Mouse (Mus musculus): ENCODE data around the gene Tsacc. TPM values are rescaled to one million over a fixed set of nuclear protein-coding genes. Genes with fewer than 3 reads are reported as not detected.
"Not testable (repeated sequence)": the region's sequence is repeated elsewhere in the genome, so short reads cannot be mapped to it uniquely, and the experiment has no call there.

Tsacc gene
- polyA plus RNA-seq, 1 experiment = 10.1 TPM

GRCm38 (mm10) chr3:88280035-88280434, 16.8 kb downstream of the Tsacc start:
- Histone ChIP-seq H3K27ac (ENCODE audit: insufficient read depth, low read depth, low read length) (no peak overlapping the region), H3K4me3 (ENCODE audit: insufficient read depth, low read length) (no peak overlapping the region), H3K4me1 (ENCODE audit: control insufficient read depth, insufficient read depth, low read length) (no peaks in the 10 kb centered on the region)
- TF ChIP-seq CTCF (IDR thresholded peaks at IDR 0.05; ENCODE audit: low read depth, low read length) = no peak
- no peak for TF ChIP-seq POLR2A (IDR thresholded peaks at IDR 0.05; ENCODE audit: borderline replicate concordance, low read depth, low read length)

GRCm38 (mm10) chr3:88276529-88277143, 20.2 kb downstream of the Tsacc start:
- peak; percentile 47; the same call in 1 of the 2 replicates for TF ChIP-seq CTCF (IDR thresholded peaks at IDR 0.05; ENCODE audit: low read depth, low read length)
- TF ChIP-seq POLR2A (IDR thresholded peaks at IDR 0.05; ENCODE audit: borderline replicate concordance, low read depth, low read length) = no peak
- H3K4me1 ChIP-seq (ENCODE audit: control insufficient read depth, insufficient read depth, low read length) = no peaks in the 10 kb centered on the region
- H3K4me3 ChIP-seq (ENCODE audit: insufficient read depth, low read length) = no peak overlapping the region
- H3K27ac ChIP-seq (ENCODE audit: insufficient read depth, low read depth, low read length) = no peak overlapping the region

- H3K4me3 ChIP-seq (ENCODE audit: insufficient read depth, low read length) = no peak overlapping the region
- TF ChIP-seq POLR2A (IDR thresholded peaks at IDR 0.05; ENCODE audit: borderline replicate concordance, low read depth, low read length) = no peak
- TF ChIP-seq CTCF (IDR thresholded peaks at IDR 0.05; ENCODE audit: low read depth, low read length) = no peak
- no peak overlapping the region for H3K27ac ChIP-seq (ENCODE audit: insufficient read depth, low read depth, low read length)
- no peaks in the 10 kb centered on the region for H3K4me1 ChIP-seq (ENCODE audit: control insufficient read depth, insufficient read depth, low read length)
Observed at GRCm38 (mm10) chr3:88276121-88276520, 20.7 kb downstream of the Tsacc start.

DNA sequence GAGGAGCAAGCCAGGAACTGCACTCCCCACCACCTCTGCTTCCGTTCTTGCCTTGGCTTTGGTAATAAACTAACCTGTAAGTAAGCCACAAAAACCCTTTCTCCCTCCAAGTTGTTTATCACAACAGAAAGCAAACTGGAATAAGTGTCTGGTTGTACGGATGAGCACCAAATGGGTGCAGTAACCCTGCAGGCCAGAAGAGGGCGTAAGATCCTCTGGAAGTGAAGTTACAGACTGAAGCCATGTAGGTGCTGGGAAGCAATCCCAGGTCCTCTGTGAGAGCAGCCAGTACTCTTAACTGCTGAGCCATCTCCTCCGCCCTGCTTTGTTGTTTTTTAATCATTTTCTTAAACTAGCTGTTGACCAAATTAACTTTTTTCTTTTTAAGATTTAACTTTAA, 22.8 kb downstream of the Tsacc start:
- H3K27ac ChIP-seq (ENCODE audit: insufficient read depth, low read depth, low read length) = no peak overlapping the region
- TF ChIP-seq POLR2A (IDR thresholded peaks at IDR 0.05; ENCODE audit: borderline replicate concordance, low read depth, low read length) (no peak), CTCF (IDR thresholded peaks at IDR 0.05; ENCODE audit: low read depth, low read length) (0 out of 2 replicates have a peak, but pooled peaks have one; percentile 15)

DNA sequence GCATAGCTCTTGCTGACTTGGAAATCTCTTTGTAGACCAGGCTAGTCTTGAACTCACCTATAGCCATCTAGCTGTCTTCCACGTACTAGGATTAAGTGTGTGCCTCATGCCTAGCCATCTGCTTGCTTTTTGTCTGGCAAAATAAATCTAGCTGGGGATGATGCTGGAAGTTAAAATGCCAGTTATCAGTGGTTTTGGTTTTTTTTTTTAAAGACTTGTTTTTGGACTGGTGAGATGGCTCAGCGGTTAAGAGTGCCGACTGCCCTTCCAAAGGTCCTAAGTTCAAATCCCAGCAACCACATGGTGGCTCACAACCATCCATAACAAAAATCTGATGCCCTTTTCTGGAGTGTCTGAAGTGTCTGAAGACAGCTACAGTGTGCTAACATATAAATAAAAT, 24.9 kb downstream of the Tsacc start:
- TF ChIP-seq CTCF (IDR thresholded peaks at IDR 0.05; ENCODE audit: low read depth, low read length) (no peak), POLR2A (IDR thresholded peaks at IDR 0.05; ENCODE audit: borderline replicate concordance, low read depth, low read length) (no peak)
- Histone ChIP-seq H3K27ac (ENCODE audit: insufficient read depth, low read depth, low read length) (no peak overlapping the region), H3K4me1 (ENCODE audit: control insufficient read depth, insufficient read depth, low read length) (no peaks in the 10 kb centered on the region), H3K4me3 (ENCODE audit: insufficient read depth, low read length) (no peak overlapping the region)

More for the DNA sequence above, 22.8 kb downstream of the Tsacc start:
- Histone ChIP-seq H3K4me1 (ENCODE audit: control insufficient read depth, insufficient read depth, low read length) (no peaks in the 10 kb centered on the region), H3K4me3 (ENCODE audit: insufficient read depth, low read length) (no peak overlapping the region)

GRCm38 (mm10) chr3:88271298-88271697, 25.5 kb downstream of the Tsacc start:
- not testable (repeated sequence) for H3K27ac ChIP-seq (ENCODE audit: insufficient read depth, low read depth, low read length); H3K4me3 ChIP-seq (ENCODE audit: insufficient read depth, low read length); H3K4me1 ChIP-seq (ENCODE audit: control insufficient read depth, insufficient read depth, low read length)

DNA sequence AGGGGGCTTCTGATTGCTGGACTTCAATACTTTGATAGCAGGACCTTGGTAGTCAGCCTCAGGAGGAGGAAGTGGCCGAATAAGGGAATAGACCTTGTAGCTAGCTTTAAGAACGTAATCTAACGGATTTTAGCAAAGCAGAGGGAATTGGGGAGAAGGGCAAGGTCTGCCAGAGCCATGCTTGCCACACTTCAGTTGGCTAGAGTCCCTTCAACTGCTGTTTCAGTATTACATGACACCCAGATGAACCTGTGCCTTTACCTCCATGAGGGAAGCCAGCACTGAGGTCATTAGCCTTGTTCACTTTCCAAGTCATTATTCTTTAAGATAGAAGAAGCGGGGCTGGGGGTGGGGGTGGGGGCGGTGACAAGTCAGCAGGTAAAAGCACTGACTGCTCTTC, 27.8 kb downstream of the Tsacc start:
- Histone ChIP-seq H3K4me3 (ENCODE audit: insufficient read depth, low read length) (no peak overlapping the region), H3K27ac (ENCODE audit: insufficient read depth, low read depth, low read length) (no peak overlapping the region)
- TF ChIP-seq CTCF (IDR thresholded peaks at IDR 0.05; ENCODE audit: low read depth, low read length) (no peak), POLR2A (IDR thresholded peaks at IDR 0.05; ENCODE audit: borderline replicate concordance, low read depth, low read length) (no peak)

DNA sequence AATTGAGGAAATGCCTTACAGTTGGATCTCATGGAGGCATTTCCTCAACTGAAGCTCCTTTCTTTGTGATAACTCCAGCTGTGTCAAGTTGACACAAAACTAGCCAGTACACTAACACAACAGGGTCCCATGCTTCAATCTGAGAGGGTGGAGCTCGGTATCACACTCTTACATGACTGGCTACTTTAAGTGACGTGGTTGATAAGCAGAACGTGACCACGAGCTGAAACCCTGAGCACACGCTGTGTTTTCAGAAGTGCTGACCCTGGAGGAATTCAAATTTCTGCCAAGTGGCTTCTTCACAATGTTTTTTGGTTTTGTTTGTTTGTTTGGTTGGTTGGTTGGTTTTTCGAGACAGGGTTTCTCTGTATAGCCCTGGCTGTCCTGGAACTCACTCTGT, 28.8 kb downstream of the Tsacc start:
- H3K4me1 ChIP-seq (ENCODE audit: control insufficient read depth, insufficient read depth, low read length); H3K4me3 ChIP-seq (ENCODE audit: insufficient read depth, low read length); H3K27ac ChIP-seq (ENCODE audit: insufficient read depth, low read depth, low read length): not testable (repeated sequence)

More for the DNA sequence above, 27.8 kb downstream of the Tsacc start:
- no peaks in the 10 kb centered on the region for H3K4me1 ChIP-seq (ENCODE audit: control insufficient read depth, insufficient read depth, low read length)

DNA sequence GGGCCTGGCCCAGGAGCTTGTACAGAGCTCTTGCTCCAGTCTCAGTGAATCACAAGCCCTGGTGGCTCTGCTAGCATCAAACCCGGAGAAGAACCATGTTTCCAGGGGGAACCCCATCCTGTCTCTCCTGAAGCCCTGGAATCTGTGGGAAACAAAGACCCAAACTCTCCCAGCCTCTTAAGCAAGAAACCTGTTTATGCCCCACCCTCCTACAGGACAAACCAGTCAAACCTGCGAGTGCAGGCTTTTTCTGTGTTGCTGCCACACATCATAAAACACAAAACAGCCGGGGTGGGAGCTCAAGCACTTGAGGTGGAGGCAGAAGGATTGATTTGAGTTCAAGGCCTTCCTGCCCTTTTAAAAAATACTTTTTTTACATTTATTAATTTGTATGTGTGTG, 34.5 kb downstream of the Tsacc start:
- TF ChIP-seq CTCF (IDR thresholded peaks at IDR 0.05; ENCODE audit: low read depth, low read length) = no peak
- TF ChIP-seq POLR2A (IDR thresholded peaks at IDR 0.05; ENCODE audit: borderline replicate concordance, low read depth, low read length) = no peak
- Histone ChIP-seq H3K4me3 (ENCODE audit: insufficient read depth, low read length) (no peak overlapping the region), H3K27ac (ENCODE audit: insufficient read depth, low read depth, low read length) (no peak overlapping the region), H3K4me1 (ENCODE audit: control insufficient read depth, insufficient read depth, low read length) (no peaks in the 10 kb centered on the region)

- Histone ChIP-seq H3K4me3 (ENCODE audit: insufficient read depth, low read length) (no peak overlapping the region), H3K4me1 (ENCODE audit: control insufficient read depth, insufficient read depth, low read length) (no peaks in the 10 kb centered on the region), H3K27ac (ENCODE audit: insufficient read depth, low read depth, low read length) (no peak overlapping the region)
- TF ChIP-seq CTCF (IDR thresholded peaks at IDR 0.05; ENCODE audit: low read depth, low read length) (no peak), POLR2A (IDR thresholded peaks at IDR 0.05; ENCODE audit: borderline replicate concordance, low read depth, low read length) (no peak)
Observed at GRCm38 (mm10) chr3:88256382-88256781, 40.4 kb downstream of the Tsacc start.

DNA sequence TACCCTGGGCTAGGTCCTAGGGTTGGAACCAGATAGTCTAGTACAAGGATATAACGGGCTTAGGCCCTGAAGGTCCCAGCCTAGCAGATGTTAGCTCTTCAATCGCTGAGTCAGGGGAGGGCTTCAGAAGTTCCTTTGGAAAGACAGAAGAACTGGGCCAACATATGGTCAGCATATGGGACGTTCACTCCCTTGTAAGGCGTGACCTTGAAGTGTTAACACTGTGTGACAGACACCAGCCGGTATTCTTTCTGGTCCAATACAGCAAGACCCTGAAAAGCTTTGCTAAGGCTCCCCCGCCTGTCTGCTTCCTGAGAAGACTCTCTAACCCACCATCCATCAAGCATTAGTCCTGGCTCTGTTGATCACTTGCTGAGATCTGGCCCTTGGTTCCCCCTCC, 40.8 kb downstream of the Tsacc start:
- TF ChIP-seq POLR2A (IDR thresholded peaks at IDR 0.05; ENCODE audit: borderline replicate concordance, low read depth, low read length) (no peak), CTCF (IDR thresholded peaks at IDR 0.05; ENCODE audit: low read depth, low read length) (no peak)
- no peaks in the 10 kb centered on the region for H3K4me1 ChIP-seq (ENCODE audit: control insufficient read depth, insufficient read depth, low read length)
- H3K27ac ChIP-seq (ENCODE audit: insufficient read depth, low read depth, low read length) = no peak overlapping the region
- H3K4me3 ChIP-seq (ENCODE audit: insufficient read depth, low read length) = no peak overlapping the region
